Mouse (Mus musculus) cerebellum, adult 9-10 months (tissue): ENCODE measurements around the gene Cacng1.

Experiments used
- DNase-seq: peaks from one replicate; pipeline ENCODE4 v3.0.0; 2022

The Cacng1 gene

DNA sequence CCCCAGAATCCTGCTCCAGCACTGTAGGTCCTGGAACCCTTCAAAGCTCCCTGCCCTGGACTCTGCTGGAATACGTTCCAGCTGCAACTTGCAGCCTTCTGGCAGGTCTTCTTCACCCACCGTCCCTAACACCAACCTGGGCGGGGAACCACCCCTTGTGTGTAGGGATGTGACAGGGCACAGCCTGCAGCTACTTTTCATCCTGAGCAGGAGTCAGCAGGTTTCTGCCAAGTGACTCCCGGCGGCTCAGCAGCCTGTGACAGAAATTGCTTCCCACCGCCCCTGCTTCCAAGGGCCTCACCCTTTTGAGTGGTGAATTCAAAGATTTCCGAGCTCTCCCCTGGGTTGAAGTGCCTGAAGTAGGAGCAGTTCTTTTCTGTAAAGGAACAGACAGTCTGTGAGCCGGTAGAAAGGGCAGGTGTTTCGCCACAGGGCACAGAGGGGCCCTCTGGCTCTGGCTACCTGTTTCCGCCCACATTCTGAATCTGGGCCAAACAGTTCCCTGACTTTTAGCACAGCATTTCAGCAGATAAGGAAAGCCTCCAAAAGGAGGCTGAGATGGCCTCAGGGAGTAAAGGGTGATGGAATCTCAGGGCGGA, 10.7 kb downstream of the Cacng1 start:
- DNase-seq = peak; percentile 72

DNA sequence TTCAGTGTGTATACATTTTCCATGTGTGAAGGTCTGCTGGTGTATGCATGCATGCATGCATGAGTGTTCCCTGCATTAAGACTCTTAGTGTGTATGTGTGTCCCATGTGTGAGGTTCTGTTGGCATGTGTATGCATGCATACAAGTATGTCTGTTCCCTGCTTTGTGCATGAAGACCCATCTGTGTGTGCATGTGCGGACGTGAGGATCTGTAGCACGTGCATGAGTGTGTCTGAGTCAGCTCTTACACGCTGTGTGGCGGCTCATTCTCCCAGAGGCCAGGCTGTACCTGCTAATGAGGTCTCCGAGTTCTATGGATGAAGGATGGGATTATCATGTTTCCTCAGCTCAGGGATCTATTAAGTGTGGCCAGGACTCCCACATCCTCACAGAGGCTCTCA, 11.3 kb downstream of the Cacng1 start:
- no peak for DNase-seq

DNA sequence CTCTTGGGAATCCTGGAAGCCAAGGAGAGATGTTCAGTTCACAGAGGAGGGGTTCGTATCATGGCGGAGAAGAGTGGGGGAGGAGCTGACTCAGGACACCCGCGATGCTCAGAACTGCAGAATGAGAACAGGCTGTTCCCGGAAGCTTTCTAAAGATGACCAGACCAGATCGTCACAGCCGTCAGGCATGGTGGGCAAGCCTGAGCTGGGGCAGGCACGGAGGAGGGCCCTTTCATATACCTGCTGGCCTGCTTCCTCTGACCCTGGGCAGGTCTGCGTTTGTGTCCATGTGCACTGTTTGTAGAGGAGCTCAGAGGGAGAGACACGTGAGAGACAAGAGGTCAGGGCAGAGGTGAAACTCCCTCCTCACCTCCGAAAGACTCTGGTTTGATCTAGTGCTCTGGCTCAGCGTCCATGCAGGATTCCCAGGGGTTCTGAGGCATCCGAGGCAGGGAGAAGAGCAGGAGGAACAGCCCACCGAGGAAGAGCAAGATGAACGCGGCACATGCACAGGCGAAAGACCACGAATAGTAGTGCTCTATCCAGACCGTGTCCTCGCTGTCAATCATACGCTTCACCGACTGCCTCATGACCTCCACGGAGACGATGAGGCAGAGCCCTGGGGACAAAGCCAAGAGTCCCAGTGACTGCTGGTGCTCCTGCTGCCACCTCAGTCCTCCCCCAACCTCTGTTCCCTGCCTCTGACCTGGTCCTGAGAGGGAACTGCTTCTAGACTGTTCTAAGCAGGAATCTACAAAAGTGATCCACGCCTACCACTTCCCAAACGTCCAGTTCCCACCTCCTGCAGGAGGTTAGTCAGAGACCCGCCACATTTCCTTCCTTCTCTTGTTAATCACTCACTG, 12.8 kb downstream of the Cacng1 start:
- DNase-seq = no peak

DNA sequence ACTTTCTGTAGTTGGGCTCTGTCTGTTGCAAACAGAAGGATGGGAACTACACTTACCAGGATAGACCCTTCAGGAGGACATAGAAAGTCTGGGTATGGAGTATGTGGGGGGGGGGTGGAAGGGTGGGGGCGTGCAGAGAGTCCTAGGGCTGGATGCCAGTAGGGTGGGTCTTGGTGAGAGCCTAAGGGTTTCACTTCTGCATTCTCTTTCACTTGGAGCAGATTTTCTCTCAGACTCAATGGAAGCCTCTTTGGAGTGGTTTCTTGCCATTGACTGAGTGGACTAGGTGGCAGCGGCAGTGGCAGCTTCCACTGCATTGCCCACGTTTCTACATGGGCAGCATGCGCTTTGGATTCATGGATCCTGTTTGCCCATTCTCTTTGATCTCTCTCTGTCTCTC, 16.4 kb downstream of the Cacng1 start:
- DNase-seq = no peak

DNA sequence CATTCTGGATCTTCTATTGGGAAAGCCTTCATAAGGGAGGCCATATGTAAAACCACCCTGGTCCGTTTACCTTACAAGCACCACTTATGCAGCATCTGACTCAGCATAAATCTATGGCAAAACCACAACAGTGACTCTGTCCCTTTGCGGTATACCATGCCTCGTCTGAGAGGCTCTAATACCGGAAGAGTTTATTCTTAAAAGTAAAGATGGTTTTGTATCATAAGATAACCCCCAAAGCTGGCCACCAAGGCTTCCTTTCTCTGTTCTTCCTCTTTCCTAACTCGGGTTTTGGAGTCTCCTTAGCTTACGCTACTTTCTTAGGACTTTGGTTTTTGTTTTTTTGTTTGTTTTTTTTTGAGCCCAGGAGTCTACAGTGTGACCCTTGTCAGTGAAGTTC, 23.0 kb downstream of the Cacng1 start:
- DNase-seq = no peak

DNA sequence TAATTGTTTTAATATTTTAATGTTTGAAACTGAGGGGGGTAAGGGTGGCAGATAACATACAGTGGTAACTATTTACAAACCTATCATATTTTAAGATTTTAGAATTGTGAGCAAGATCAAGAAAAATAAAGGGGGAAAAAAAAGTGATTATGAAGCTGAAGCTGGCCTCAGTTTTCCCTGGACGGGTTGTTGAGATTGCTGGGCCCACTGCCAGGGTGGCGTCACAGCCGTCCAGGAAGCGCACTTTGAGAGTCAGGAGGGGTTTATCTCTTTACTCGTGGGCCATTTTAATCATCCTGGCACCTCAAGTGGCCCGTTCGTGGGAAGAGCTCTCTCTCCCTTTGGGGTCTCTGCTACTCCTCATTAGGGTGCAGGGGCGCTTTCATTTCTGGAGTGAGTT, 24.8 kb downstream of the Cacng1 start:
- no peak for DNase-seq

DNA sequence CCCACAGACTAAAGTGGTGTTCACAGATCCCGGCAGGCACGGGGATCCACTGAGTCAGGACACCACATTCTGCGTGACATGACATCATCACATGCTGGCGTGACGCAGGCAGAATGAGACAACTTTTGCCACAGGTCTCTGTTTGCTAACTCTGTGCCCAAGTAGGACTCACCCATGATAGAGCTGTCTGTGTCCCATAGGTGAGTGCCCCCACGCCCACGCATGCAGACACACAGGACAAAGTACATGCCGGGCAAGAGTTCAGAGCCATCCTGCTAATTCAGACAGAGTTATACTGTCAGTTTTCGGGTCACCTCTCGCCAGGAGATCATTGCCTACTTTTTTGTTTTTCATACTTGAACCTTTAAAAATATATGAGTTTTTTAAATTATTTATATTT, 27.8 kb downstream of the Cacng1 start:
- no peak for DNase-seq

DNA sequence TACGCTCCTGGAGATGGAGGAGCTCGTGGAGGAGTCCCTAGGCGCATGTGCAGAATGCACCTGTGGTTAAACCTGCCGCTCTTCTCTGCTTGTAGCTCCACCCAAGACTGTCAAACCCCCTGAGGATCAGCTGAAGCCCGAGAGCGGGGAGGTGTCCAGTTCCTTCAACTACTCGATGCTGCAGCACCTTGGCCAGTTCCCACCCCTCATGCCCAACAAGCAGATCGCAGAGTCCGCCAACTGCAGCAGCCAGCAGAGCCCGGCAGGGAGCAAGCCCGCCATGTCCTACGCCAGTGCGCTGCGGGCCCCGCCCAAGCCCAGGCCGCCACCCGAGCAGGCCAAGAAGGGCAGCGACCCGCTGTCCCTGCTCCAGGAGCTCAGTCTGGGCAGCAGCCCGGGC, 30.0 kb downstream of the Cacng1 start:
- DNase-seq = no peak

DNA sequence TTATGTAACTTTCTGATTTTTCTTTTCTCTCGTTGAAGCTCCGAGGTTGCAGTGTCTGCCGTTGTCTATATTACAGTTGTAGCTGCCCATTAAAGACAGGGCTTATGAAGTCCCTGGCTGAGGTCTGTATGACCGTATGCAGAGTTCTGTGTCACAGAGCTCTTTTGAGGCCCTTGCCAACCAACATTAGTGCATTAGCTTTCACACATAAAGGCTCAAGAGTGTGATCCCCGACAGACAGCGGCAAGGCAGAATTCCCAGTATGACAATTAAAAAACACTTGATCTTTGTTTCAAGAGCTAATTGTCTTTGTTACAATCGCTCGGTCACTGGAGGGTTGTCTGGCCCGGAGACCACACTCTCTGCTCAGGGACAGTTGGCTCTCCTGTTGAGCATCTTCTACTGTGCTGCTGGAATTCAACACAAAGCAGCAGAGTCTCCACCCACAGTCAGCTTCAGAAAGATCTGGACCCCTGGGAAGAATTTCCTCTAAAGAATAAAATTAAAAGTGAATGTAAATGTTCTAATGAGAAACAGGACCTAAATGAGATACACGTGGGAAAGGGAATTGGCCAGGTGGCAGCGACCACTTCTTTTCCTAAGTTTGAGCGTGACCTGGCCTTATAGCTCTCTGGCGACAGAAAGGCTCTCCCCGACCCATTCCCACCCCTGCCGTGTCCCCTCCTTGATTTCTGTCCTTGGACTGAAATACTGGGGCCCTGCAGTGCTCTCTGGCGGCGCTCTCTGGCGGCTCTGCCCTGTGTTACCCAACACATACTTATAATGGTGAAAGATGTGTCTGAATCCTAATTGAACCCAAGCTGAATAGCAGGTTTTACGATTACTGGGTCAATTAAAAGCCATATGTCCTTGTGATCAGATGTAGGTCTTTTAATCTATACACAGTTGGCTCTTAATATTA, 32.5 kb downstream of the Cacng1 start:
- DNase-seq = no peak

DNA sequence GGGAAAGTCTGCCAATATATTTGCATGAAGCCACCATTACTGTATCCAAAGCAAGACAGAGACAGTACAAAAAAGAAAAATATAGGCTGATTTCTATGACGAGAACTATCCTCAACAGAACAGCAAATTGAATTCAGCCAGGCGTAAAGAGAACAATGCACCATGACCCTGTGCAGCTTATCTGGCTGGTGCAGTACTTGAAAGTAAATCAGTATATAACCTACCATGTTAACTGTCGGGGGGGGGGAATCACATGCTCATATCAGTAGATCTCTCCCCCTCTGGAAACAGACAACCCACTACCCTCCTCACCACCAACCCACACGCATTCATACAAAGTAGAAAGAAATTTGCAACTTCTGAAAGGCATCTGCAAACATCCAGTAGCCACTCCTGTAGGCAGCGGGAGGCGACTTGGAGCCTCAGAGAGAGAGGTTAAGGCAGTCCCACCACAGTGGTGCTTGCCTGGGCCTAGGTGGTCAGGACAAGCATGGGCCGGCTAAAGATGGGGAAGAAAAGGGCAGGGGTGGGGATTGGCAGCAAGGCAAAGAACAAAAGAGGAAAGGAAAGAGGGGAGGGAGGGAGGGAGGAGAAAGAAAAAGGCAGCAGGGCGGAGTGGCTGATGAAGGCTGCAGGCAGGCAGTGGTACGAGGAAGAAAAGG, 33.5 kb downstream of the Cacng1 start:
- DNase-seq = no peak

DNA sequence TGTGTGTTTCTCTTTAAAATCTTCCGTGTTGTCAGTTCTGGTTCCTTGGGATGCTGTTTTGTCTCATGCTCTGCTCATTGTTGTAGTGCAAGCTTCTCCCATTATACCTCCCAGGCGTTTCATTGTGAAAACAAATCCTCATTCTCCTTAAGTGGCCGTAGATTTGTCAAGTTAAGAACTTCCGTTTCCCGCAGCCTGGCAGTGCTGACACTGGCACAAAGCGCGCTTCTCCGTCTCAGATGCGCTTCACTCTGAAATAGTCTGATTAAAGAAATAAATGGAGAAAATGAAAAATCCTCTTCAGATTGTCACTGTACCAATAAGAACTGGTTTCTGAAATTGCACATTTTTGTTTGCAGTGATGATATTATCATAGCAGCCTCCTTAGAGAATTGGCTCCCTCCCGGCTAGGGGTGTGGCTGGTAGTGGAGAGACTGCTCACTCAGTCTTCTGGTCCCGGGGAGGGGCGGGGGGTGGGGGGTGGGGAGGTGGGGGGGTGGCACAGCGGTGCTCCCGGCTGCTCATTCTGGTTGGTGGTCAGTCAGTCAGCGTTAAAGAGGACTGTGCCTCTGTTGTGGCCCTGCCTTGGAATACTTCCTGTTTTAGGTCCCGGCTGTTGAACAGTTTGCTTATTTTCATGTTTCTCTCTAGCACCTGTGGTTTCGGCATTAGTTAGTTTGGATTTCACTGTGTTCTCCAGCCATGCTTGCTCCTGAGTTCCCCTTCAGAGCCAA, 39.9 kb downstream of the Cacng1 start:
- no peak for DNase-seq

DNA sequence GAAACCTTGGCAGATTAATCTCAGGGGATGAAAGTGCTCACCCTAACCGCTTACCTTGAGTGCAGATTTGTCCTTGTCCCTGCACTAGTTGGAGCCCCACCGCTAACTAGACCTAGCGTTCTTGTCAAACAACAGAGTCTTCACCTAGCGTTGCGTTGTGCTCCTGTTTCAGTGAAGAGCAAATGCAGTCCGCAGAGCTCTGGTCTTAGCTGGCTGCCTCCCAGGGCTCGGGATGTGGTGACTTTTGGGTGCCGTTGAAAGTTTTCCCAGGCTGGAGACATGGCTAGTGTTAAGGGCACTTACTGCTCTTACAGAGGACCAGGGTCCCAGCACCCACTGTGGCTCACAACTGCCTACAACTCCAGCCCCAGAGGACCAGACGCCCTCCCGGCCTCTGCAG, 41.1 kb downstream of the Cacng1 start:
- no peak for DNase-seq

DNA sequence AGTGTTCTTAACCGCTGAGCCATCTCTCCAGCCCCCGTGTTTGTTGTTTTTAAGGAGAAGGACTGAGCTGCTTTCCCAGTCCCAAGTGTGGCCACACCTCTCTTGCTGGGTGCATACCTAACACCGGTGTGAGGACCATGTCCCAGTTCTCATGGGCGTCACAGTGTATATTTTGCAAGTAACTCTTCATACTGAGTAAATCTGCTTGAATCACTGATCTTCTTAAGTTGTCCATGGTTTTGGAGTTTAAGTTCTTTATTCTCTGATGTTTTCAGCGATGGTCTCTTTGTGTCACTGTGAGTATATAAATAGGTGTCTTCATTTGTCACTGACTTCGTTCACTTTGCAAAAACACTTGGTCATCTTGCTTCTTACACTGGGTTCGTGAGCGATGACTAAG, 41.7 kb downstream of the Cacng1 start:
- DNase-seq = no peak

DNA sequence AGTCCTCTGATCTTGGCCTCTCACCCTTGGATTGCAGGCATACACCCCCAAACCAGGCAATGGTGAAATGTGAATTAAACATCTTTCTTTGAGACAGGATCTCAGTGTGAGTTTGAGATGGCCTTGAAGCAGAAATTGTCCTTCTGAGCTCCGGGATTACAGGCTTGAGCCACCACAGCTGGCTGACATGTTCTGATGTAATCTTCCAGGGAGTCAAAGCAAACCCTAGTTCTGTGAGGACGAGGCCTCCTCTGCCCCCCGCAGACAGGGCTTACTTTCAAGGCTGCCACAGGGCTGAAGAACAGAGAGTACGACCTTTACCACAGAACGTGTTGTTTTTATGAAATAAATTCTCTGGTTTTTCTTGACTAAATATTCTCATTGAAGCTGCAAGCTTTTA, 42.3 kb downstream of the Cacng1 start:
- DNase-seq = no peak

DNA sequence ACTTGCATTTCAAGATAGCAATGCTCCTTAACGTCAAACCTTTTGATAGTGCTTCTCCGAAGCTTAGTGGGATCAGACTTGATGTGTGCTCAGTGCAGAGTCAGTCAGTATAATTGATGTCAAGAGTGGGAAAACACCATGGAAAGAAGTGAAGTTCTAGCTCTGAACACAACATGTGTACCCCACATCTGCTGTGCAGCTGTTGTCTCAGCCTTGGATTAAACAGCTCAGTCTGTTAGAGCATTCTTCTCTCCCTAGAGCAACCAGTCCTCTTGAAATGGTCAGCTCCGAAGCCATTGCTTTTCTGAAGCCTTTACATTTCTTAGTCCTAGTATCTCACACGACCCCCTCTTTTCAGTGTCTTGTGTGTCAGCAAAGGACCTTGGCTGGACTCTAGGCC, 47.3 kb downstream of the Cacng1 start:
- no peak for DNase-seq

DNA sequence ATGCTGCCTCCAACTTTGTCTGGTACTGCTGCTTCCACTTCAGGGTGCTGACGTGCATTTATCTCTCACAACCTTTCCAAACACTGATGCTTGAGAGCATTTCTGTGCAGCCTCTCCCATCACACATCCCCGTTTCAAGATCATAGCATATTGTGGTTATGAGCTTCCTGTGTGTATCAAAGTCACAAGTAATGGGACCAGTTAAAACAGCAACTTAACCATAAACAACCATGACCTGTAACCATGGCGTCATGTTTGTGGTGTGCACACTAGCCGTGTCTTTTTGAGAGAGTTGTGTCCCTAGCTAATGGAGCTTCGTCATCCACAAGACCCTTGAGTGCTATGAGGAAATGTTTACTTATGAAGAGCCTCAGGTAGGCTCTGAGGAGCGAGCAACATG, 48.1 kb downstream of the Cacng1 start:
- DNase-seq = no peak

DNA sequence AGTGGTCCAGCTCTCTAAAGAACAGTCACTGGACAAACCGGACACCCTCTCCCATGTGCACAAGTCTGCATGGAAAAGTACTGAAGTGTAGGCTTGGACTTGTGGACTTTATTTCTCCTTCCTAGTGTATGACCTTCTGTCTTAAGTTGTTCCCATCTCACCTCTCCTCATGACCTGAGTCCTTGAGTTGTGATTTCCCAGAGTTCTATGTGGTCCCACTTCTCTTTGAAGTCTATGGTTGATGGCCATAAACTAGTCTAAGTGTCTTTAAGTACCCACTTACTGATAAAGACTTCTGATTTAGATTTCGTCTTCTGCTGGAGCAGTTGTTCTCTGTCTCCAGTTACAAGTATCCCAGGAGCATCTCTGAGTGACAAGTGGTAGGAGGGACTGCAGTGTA, 48.8 kb downstream of the Cacng1 start:
- DNase-seq = no peak

DNA sequence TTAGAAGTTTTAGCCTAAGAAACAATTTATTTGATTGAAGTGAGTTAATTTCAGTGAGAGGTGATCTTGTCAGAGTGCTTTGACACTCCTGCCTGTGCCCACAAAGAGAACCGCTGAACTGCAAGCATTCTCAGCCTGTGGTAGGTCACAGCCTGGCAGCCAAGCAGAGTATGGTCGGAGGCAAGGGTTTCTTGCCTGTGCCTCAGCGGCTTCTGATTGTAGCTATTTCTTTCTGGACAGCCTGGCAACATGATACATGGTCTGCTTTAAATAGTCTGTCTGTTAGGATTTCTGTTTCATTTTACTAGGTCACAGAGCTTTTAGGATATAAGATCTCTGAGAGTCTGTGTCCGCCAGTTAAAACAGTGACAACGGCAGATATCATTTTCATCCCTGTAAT, 53.7 kb downstream of the Cacng1 start:
- DNase-seq = no peak

DNA sequence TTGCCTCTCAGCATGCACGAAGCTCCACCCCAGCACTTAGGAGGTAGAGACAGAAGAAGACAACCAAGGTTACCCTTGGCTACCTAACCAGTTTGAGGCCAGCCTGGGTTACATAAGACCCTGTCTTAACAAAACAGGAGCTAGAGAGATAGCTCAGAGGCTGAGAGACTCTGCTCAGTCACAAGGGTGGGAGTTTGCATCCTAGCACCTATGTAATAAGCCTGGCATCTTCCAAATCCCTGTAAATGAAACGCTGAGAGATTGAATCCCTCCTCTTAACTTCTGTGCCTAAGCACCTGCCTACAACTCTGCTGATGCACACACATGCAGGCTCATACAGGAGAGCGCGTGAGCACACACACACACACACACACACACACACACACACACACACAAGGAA, 55.9 kb downstream of the Cacng1 start:
- no peak for DNase-seq

DNA sequence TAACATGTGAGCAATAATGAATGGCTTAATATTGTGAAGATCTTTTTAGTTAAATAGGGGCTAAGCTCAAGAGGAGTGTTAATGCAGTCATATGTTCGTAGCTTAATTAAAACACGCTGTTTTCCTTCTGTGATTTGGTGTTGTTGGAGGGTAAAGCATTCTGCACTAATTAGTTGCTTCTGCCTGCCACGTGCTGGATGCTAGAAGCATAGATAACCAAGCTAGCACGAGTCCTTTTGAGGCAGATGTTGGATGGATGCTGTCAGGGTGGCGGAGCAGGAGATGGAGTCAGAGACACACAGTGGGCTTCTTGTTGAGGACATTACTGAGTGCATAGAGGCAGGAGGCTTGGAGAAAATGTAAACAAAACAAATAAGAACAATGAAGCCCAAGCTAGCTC, 59.2 kb downstream of the Cacng1 start:
- DNase-seq = no peak

DNA sequence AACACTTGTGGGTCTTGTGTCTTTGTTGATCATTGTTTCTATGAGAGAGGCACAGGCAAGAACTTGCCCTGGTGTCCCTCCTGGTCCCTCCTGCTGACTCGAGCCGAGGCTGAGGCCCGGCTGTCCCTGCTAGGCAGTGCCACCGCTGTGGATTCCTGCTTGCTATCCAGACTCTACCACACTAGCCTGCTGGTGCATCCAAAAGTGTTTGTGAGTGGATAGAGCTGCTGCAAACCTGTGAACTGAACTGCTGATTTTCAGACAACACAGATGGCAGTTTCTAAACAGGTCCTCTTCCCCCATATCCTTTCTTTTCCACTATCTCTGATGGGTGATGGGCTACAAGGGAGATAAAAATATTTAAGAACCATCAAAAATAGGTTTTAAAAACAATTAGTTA, 60.8 kb downstream of the Cacng1 start:
- no peak for DNase-seq
